Mouse (Mus musculus): ENCODE results near the gene Vmn1r196.

DNA sequence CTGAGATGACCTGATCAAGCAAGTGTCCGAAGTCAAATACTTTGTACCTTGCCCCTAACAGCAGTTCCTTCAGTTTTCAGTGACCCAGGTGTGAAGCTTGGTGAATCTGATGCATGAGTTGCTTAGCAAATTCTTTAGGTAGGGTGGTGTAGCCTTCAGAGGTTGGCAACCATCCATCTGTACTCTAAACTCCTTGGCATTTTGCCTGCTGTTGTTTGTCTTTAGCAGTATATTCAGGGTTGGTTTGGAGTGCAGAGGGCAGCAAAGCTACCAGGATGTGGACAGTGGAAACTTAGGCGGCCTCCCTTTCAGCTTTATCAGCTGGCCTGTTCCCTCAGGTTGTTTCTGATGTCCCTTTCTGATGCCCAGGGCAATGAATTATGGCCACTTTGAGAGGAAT lies 25.6 kb downstream of the Vmn1r196 start:
- no peak for TF ChIP-seq CTCF (IDR thresholded peaks at IDR 0.05; ENCODE audit: control insufficient read depth, insufficient read depth, insufficient replicate concordance, low read depth, low read length)
- no peak for TF ChIP-seq POLR2A (IDR thresholded peaks at IDR 0.05; ENCODE audit: control insufficient read depth, low read depth, low read length)
